Mouse (Mus musculus) layer of hippocampus, adult 18-20 months (tissue): ENCODE data around the gene Btn2a2. TPM values are rescaled to one million over a fixed set of nuclear protein-coding genes. Genes with fewer than 3 reads are reported as not detected.

Source experiments
- DNase-seq, 2 experiments: peaks; one replicate each; pipeline ENCODE4 v3.0.0; 2022; ENCODE audit warnings: low spot score in 2 of 2
- total RNA-seq, 2 experiments: library from RNA; stranded (reverse); gene quantifications; 2 replicates each; pipeline ENCODE4 v1.2.3; 2021

Btn2a2 gene
- total RNA-seq, 2 experiments from 2014 or later = 0.91 to 1.4 TPM

GRCm38 (mm10) chr13:23449235-23450095 lies 39.2 kb downstream of the Btn2a2 start:
- peak in 1 of 2 experiments; percentile 68 for DNase-seq

GRCm38 (mm10) chr13:23448758-23449157 lies 39.9 kb downstream of the Btn2a2 start:
- no peak for DNase-seq

- peak; percentile 81 to 95 for DNase-seq
Measured at GRCm38 (mm10) chr13:23446498-23446952, 42.1 kb downstream of the Btn2a2 start.

- peak; percentile 89 to 97 for DNase-seq
Measured at GRCm38 (mm10) chr13:23445561-23446320, 42.9 kb downstream of the Btn2a2 start.

GRCm38 (mm10) chr13:23445156-23445555 lies 43.5 kb downstream of the Btn2a2 start:
- no peak for DNase-seq

GRCm38 (mm10) chr13:23444451-23444850 lies 44.2 kb downstream of the Btn2a2 start:
- DNase-seq = no peak

GRCm38 (mm10) chr13:23439901-23440300 lies 48.8 kb downstream of the Btn2a2 start:
- DNase-seq = no peak

- peak in 1 of 2 experiments; percentile 77 for DNase-seq
Measured at GRCm38 (mm10) chr13:23438521-23438920, 50.1 kb downstream of the Btn2a2 start.

- DNase-seq = peak; percentile 88 to 98
Measured at GRCm38 (mm10) chr13:23437908-23438307, 50.7 kb downstream of the Btn2a2 start.

- peak in 1 of 2 experiments; percentile 72 for DNase-seq
Measured at GRCm38 (mm10) chr13:23436861-23437822, 51.5 kb downstream of the Btn2a2 start.

GRCm38 (mm10) chr13:23436231-23436661 lies 52.4 kb downstream of the Btn2a2 start:
- DNase-seq = peak in 1 of 2 experiments; percentile 82

- DNase-seq = no peak
Measured at GRCm38 (mm10) chr13:23435676-23436075, 53.0 kb downstream of the Btn2a2 start.

- DNase-seq = no peak
Measured at GRCm38 (mm10) chr13:23435241-23435640, 53.4 kb downstream of the Btn2a2 start.

GRCm38 (mm10) chr13:23434426-23434825 lies 54.2 kb downstream of the Btn2a2 start:
- DNase-seq = no peak

GRCm38 (mm10) chr13:23433801-23434200 lies 54.9 kb downstream of the Btn2a2 start:
- no peak for DNase-seq

GRCm38 (mm10) chr13:23433206-23433605 lies 55.5 kb downstream of the Btn2a2 start:
- no peak for DNase-seq

GRCm38 (mm10) chr13:23432562-23433201 lies 56.0 kb downstream of the Btn2a2 start:
- DNase-seq = peak; percentile 92 to 98

GRCm38 (mm10) chr13:23431351-23431771 lies 57.3 kb downstream of the Btn2a2 start:
- DNase-seq = peak; percentile 72 to 94

GRCm38 (mm10) chr13:23430734-23431133 lies 57.9 kb downstream of the Btn2a2 start:
- DNase-seq = peak; percentile 80 to 92

GRCm38 (mm10) chr13:23429771-23430380 lies 58.8 kb downstream of the Btn2a2 start:
- no peak for DNase-seq
